Mouse (Mus musculus): Measurements from ENCODE around the gene Nfib.

Gene Nfib

GRCm38 (mm10) chr4:82512743-82513425 lies 192.7 kb downstream of the Nfib start:
- peak; percentile 16 for DNase-seq (ENCODE audit: low spot score)

- DNase-seq (ENCODE audit: low spot score): no peak
Observed at GRCm38 (mm10) chr4:82512335-82512734, 193.2 kb downstream of the Nfib start.

- DNase-seq (ENCODE audit: low spot score): no peak
Observed at GRCm38 (mm10) chr4:82511524-82511923, 194.0 kb downstream of the Nfib start.

GRCm38 (mm10) chr4:82511001-82511513 lies 194.5 kb downstream of the Nfib start:
- DNase-seq (ENCODE audit: low spot score): no peak

- DNase-seq (ENCODE audit: low spot score): no peak
Observed at GRCm38 (mm10) chr4:82509771-82510170, 195.8 kb downstream of the Nfib start.

- DNase-seq (ENCODE audit: low spot score): no peak
Observed at GRCm38 (mm10) chr4:82509166-82509767, 196.3 kb downstream of the Nfib start.

GRCm38 (mm10) chr4:82508281-82508687 lies 197.3 kb downstream of the Nfib start:
- DNase-seq (ENCODE audit: low spot score): no peak

GRCm38 (mm10) chr4:82507541-82508280 lies 197.8 kb downstream of the Nfib start:
- DNase-seq (ENCODE audit: low spot score): no peak

GRCm38 (mm10) chr4:82506731-82507331 lies 198.7 kb downstream of the Nfib start:
- DNase-seq (ENCODE audit: low spot score): no peak

GRCm38 (mm10) chr4:82506081-82506730 lies 199.3 kb downstream of the Nfib start:
- DNase-seq (ENCODE audit: low spot score): no peak

- DNase-seq (ENCODE audit: low spot score): no peak
Observed at GRCm38 (mm10) chr4:82505121-82506031, 200.2 kb downstream of the Nfib start.

- DNase-seq (ENCODE audit: low spot score): no peak
Observed at GRCm38 (mm10) chr4:82504284-82505120, 201.0 kb downstream of the Nfib start.

- no peak for DNase-seq (ENCODE audit: low spot score)
Observed at GRCm38 (mm10) chr4:82504015-82504283, 201.6 kb downstream of the Nfib start.

- DNase-seq (ENCODE audit: low spot score): no peak
Observed at GRCm38 (mm10) chr4:82503274-82504014, 202.1 kb downstream of the Nfib start.

- DNase-seq (ENCODE audit: low spot score): no peak
Observed at GRCm38 (mm10) chr4:82502611-82503010, 202.9 kb downstream of the Nfib start.

- no peak for DNase-seq (ENCODE audit: low spot score)
Observed at GRCm38 (mm10) chr4:82502012-82502411, 203.5 kb downstream of the Nfib start.

GRCm38 (mm10) chr4:82500578-82501098 lies 204.9 kb downstream of the Nfib start:
- no peak for DNase-seq (ENCODE audit: low spot score)

GRCm38 (mm10) chr4:82499725-82500577 lies 205.6 kb downstream of the Nfib start:
- DNase-seq (ENCODE audit: low spot score): no peak
